Mouse (Mus musculus): ENCODE data around the gene Dcbld2.

Gene Dcbld2

DNA sequence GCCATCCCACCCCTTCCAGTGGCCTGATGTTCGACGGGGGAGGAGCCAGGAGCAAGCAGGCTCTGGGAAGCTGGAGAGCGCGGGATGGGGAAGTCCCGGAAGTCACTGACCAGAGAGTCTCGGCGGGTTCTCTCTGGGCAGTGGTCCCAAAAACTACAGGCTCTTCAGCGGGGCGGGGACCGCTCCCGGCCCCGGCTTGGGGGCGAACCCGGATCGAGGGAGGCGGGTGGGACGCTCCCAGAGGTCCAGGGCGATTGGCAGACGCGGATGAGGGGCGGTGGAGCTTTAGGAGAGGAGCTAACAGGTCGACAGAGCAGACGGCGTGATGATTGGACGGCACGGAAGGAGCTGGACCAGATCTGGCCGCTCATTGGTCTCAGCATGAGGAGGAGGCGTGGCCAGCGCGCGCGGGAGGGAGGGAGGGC, at the start of gene Dcbld2:
Dcbld2 (plus strand) TSS at position 382 of the 425 bp plus-strand sequence.
- DNase-seq (ENCODE audit: low spot score), result peak; percentile 90

DNA sequence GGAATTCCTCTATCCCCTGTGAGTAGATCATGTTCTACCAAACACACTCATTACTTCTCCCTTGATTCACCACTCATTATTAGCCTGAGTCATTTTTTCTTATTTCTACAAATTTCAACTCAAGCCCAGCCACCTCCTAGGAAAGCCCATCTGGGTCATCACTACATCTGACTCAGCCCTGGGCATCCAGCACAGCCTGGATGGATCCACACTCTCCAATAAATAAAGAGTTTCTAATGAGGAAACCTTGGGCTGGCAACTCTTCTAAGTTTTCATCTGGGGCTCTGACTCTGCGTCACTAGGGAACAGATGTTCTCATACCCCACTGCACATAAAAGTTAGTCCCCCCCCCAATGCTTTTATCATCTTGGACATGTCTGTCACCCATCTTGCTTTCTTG, 31.1 kb upstream of the Dcbld2 start:
- DNase-seq (ENCODE audit: low spot score), result no peak

DNA sequence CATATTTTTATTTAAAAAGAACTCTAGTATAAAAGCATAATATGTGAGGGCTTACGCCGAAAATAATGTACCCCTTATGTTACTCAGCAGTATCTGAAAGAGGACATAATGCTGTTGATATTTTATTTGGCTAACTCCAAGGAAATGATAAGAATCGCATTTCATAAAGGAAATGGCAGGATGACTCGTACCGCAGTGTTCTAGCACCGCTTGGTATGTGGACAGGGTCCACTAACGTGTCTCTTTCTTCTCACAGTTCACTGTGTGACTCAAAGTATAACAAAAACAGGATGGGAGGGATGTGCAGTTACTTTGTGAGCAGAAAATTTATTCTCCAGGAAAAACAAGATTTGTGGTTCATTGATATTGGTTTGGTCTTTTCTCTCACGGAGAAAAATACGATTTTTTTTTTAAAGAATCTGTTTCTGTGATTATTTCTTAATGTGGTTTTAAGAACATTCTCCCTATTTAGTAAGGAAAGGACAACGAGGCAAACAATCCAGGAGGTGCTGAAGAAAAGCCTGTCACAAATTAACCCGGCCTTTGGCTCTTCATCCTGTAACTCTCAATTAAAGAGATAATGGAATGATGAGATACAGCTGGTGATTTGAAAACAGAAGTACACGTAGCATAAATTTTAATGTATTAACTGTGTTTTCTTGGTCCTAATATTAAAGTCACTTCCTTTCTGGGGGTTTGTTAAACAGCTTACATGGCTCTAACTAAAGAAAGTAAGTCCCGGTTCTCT, 30.3 kb upstream of the Dcbld2 start:
- DNase-seq (ENCODE audit: low spot score), result no peak

DNA sequence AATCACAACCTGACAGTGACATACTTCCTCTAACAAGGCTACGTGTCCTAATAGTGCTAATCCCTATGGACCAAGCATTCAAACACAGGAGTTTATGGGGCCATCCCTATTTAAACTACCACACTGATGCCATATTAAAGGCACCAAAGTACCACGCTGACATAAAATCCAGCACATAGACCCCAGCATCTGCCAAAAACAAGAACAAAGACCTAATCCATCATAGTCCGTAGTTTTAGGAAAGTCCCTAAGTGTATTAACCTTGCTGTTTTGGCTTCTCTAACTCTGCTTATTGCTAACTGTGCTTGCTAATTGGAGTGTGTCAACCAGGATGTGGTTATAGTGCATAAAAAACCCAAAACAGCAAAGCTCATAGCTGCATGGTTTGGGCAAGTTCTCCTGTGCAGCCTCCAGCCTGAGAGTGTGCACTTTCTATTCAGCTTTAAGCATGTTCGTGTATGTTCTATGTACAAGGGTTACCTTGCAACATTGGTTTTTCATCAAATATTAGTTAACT, 21.9 kb upstream of the Dcbld2 start:
- DNase-seq (ENCODE audit: low spot score), result no peak

DNA sequence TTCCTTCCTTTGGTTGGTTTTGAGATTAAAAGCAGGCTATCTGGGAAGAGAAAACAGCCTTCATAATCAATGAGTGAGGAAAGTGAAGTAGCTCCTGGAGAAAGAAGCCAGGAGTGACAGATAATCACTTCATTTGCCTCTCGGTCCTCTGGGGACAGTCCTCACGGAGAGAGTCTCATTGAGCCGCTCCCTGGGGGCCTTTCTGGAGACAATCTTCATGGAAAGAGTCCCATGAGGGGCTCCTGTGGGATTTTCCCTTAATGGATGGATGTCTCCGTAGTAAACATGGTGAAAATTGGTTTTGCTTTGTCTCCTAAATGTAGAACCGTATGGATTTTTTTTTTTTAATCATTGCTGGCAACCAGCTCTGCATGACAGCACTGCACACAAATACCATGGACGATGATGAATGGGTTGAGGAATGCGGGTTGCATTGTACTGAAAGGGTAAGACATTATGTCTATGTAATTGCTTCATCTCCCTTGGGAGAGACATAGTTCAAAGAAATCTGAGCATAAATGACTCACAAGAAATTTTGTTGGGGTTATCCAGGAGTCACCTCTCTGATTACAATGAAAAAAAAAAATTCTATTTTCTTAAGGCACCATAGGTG, 19.0 kb upstream of the Dcbld2 start:
- DNase-seq (ENCODE audit: low spot score), result no peak

DNA sequence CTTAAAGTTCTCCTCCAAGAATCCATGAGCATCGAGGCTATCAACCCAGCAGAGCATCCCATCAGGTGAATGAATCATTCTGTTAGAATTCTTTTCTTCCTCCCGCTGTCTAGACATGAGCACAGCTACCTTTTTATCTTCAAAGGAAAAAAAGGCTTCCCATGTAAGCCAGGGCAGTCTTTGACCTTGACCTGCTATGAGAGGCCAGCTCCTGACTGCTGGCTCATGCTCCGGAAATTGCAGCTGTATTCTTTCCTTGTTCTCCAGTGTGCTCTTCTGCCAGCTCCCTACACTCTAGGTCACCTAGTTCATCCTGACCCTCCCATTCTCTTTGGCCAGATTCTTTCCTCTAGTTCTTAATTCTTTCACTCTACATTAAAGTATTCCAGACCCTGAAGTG, 15.2 kb upstream of the Dcbld2 start:
- no peak for DNase-seq (ENCODE audit: low spot score)

DNA sequence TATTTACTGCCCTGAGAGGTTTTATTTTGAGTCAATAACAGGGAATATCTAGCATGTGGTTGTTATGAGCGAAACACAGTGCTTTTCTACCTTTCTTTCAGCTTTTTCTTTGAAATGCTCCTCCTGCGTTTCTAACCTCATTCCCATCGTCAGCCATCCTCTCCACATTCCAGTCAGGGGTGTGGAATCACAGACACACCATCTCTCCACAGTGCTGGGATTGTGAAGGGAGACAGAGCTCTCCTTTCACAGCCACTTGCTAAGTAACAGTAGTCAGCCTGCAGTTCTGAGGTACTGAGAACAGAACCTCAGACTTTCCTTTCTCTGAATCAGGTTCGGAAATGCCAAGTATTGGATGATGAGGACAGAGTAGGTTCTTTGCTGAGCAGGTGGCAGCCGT, 14.1 kb upstream of the Dcbld2 start:
- no peak for DNase-seq (ENCODE audit: low spot score)

DNA sequence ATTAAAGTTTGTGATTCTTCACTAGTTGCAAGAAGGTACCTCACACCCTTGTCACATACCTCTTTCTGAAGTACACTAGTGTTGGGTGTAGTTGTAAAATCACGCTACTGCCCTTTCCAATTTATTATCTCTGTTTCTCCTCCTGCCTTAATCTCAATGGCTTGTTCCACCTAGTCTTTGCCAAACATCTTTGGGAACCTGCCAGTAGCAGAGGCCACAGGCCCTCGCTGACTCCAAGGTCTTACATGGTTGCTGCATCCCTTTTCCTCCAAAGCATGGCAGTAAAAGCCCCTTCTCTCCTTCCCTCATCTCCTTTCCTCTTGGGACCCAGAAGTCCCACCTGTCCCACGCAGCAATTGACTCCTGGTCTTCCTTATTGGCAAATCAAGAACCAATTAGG, 9.6 kb upstream of the Dcbld2 start:
- DNase-seq (ENCODE audit: low spot score), result no peak

DNA sequence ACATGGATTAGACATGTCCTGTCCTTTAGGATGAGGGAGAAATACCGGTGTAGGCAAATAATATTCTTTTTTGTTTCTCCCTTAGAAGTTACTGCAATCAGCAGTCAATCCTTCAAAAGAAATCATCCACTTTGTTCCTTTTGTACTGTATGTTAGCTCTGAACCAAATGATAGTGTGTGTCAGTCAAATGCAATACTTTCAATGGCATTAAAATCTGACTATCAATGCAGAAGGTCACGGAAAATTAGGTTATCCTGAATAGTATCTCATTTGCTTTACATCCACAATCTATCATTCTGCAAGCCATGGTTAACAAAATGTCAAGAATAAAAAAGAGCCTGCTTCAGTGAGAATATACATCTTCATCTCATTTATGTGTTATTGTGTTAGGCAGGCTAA, 7.2 kb upstream of the Dcbld2 start:
- no peak for DNase-seq (ENCODE audit: low spot score)

DNA sequence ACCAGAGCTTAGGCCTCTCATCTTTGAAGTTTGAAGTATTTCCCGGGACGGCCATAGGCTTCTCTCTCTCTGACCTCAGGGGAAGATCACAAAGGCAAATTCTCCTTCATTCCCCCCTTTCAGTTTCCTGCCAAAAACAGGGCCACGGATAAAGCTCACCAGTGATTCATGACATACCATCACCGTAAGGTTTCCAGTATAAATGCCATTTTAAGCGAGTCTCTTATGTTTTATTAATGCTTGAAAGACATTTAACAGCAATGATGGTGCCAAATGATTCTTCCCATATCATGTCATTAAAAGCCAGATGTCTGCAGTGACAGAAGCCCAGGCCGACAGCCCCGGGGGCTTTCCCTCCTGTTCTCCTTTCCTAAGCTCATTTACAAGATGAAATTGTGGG, 3.6 kb upstream of the Dcbld2 start:
- DNase-seq (ENCODE audit: low spot score), result no peak

DNA sequence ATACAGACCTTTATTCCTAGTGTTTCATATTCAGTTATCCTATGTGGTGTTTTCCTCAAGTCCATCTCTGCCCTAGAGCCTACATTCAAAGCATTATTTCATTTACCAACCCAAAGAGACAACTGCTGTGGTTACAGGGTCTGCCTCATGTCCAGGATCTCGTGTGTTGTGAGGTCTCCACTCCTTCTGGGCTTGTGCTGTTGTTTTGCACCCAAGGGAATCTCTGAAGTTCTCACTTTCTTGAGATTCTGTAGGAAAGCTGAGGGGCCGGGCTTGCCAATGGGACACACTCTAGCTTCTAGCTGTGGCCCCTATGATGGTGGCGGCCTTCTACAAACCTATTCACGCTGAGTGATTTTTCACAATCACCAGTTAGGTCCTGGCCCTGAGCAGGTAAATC, 3.0 kb upstream of the Dcbld2 start:
- DNase-seq (ENCODE audit: low spot score), result no peak

DNA sequence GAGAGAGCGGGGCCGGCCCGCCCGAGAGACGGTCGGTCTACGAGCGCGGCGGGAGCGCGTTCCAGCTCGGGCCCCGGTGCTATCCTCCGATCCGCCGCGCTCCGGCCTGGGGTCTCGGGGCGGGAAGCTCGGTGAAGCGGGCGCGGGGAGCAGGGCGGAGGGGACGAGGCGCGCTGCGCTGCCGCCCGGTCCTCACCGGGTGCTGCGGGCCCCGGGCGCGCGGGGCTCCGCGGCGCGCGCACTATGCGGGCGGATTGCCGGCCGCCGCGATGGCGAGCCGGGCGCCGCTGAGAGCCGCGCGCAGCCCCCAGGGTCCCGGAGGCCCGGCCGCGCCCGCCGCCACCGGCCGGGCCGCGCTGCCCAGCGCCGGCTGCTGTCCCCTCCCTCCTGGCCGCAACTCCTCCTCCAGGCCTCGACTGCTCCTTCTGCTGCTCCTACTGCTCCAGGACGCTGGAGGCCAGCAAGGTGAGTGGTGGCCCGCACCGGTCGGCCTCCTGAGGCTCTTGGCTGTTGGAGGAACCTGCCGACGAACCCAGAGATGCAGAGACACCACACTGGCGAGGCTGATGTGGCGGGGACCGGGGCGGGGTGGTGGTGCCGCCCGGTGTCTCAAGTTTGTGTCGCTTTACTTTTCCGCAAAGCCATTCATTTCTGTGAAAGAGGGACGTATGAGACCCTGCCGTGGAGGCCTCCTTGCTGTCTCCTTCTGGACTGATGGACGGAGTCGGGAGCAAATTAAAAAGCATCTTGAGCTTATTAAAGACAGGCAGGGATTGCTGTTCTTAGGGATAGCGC, 441 bp downstream of the Dcbld2 start:
- DNase-seq (ENCODE audit: low spot score), result no peak

DNA sequence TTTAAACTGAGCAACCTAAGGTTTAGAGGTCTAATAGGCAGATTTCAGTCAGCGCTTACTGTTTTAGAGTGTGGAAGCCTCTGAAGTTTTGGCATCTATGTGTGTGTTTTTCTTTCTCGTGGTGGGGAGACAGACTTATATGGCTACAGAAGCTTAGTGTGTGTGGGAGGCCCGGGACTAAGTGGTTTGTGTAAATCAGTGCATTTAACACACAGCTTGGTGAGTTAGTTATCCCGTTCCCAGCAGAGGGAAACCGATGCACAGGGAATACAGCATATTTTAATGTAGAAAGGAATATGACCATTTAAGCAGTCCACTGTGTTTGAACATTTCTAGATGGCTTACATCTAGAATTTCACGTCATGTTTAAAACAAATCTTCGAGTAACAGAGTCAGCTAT, 1.6 kb downstream of the Dcbld2 start:
- no peak for DNase-seq (ENCODE audit: low spot score)

DNA sequence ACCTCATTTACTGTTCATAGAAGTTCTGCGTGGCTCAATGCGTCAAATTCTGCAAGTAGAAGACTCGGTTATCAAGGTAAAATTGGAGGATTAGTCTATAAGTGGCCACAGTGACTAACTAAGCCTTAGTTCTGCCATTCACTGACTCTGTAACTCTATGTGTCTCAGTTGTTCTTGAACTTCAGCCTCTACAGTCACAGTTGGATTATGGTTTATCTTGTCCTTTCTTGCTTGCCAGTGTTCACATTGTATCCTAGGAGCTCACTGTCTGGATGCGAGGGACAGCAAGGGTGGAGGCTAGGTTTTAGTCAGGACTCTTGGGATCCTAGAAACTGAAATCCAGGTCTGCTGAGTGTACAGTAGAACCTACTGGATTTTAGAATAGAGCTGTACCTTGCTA, 6.6 kb downstream of the Dcbld2 start:
- no peak for DNase-seq (ENCODE audit: low spot score)

DNA sequence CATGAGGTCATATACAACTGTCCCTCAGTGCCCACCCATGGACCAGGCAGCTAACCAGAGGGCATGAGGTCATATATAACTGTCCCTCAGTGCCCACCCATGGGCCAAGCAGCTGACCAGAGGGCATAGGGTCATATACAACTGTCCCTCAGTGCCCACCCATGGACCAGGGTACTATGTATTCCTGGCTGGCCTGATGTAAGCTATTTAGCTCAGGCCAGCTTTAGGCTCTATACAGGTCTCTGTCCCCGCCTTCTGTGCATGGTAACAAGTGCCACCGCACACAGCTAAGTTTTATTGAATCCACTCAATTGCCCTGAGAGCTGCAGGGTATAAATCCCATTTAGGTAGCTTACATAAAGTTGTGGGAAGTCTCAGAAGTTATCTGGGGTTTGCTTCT, 7.3 kb downstream of the Dcbld2 start:
- DNase-seq (ENCODE audit: low spot score), result no peak

DNA sequence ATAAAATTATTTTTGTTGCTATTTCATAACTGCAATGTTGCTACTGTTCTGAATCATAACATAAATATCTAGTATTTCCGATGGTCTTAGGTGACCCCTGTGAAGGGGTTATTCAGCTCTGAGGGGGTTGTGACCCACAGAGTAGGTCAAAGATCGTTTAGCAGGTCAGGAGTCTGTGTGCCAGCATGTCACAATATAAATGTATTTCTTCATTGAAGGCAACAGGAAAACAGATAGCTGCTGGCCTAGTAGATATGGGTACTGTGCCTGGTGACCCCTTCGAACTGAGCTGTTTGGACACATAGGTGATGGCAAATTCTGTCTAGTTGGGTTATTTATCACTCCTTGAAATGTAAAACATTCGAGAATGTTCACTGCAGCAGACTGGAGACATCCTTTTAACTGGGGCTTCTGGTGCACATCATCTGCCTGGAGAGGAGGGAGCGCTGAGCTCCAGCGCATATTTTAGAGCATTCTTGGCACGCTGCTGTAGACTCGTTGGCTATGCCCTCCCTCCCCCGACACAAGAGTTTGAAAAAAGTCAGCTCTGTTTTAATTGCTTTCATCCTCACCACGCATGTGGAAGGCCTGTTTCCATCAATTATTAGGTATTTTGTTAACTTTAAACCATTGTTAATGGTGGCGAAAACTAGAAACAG, 13.6 kb downstream of the Dcbld2 start:
- DNase-seq (ENCODE audit: low spot score), result no peak

DNA sequence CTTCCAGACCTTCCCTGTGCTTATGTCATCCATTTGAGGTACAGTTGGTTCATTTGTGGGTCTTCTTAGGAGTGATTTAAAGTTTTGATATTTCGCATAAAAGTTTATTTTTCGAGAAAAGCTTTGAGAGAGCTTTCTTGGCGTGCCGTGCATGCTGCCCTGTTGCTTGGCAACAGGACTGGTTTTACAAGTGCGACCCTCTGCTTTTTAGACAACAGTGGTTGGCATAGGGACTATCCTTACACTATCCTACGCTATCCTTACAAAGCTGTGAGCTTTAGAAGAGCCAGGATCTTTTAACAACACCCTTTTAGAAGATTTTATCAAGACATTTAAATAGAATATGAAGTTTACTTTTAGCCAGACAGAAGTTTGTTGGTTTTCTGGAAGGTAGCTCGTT, 22.0 kb downstream of the Dcbld2 start:
- no peak for DNase-seq (ENCODE audit: low spot score)

DNA sequence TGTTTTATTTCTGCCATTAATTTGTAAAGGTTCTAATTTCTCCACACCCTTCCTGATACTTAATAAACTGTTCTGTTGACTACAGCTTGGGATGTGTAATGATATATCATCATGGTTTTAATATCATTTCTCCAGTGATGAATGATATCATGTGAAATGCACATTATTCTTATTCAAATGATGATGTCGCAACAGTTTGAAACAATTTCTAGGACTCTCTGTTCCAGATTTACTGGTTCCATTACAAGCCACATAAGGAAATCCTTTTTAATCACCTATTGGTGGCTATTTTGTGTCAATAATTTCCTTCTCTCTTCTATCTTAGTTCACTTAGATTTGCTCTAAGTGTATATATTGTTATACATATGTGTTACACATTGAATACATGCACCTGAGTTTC, 24.1 kb downstream of the Dcbld2 start:
- DNase-seq (ENCODE audit: low spot score), result no peak

DNA sequence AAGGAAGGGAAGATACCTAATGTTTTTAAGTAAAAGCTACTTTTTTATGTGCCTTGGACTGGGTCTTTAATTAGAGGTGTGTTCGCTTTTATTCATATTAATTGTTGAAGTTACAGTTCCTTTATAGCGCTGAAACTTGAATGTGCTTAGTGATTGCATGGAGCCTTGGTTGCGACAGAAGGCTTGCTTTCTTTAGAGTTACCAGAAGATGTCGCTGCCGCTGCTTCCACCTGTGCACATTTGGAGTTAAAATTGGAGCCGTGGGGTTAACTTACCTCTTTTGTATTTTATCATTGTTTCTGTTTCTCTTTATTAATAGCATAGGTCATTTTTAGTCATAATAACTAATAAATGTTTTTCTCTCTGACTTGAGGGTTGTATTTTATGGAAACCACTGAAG, 36.5 kb downstream of the Dcbld2 start:
- no peak for DNase-seq (ENCODE audit: low spot score)

DNA sequence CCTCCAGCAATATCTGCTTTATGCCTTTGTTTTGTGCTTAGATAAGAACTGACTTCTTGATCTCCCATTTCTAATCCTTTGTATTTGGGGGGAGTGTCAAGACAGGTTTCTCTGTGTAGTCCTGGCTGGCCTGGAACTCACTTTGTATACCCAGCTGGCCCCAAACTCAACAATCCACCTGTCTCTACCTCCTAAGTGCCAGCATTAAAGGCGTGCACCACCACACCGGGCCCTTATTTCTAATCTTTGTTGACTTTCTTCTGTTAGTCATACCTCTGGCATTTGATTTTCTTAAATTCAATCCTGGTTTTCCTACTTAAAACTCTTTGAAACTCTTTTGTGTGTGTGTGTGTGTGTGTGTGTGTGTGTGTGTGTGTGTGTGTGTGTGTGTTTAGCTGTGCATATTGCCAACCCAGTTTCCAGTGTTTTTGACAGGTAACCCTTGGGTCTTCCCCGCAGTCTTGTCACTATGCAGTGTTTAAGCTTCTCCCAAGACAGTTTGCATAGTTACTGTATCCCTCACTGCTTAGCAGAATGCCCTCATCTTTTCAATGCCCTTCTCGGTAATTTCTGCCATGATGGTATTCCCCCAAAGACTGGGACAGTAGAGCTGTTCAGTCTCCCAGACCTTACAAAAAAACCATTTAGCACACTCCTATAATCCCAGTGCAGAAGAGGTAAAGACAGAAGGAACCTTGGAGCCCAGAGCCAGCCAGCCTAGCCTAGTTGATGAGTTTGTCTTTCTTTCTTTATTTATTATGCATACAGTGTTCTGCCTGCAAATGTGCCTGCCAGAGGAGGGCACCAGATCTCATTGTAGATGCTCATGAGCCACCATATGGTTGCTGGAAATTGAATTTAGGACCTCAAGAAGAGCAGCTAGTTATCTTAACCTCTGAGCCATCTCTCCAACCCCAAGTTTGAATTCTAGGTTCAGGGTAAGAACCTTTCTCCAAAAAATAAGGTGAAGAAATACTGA, 38.3 kb downstream of the Dcbld2 start:
- DNase-seq (ENCODE audit: low spot score), result no peak

DNA sequence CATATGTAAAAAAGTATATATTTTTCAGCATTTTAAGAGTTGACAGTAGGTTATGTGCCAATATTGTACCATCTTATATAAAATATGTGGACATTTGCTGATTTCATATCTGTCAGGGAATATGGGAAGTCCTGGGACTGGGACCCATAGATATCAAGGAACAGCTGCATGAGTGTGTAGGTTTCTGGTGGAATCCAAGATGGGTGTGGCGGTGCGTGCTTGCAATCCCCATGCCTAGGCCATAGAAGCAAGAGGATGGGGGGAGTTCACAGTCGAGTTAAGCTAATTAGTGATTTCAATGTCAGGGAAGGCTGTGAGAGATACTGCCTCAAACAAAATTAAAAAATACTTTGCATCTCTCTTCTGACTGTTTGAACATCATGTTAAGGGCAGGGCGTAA, 40.8 kb downstream of the Dcbld2 start:
- no peak for DNase-seq (ENCODE audit: low spot score)

Data from layer of hippocampus, adult 9-10 months (tissue).